Mouse (Mus musculus): ENCODE measurements around the gene Chl1. TPM values are rescaled to one million over a fixed set of nuclear protein-coding genes. Genes with fewer than 3 reads are reported as not detected.
A peak's percentile ranks its signal among the peaks of the same experiment; 100 is the strongest.

Gene Chl1
- polyA plus RNA-seq, 1 experiment from 2014 or later: 127 TPM

DNA sequence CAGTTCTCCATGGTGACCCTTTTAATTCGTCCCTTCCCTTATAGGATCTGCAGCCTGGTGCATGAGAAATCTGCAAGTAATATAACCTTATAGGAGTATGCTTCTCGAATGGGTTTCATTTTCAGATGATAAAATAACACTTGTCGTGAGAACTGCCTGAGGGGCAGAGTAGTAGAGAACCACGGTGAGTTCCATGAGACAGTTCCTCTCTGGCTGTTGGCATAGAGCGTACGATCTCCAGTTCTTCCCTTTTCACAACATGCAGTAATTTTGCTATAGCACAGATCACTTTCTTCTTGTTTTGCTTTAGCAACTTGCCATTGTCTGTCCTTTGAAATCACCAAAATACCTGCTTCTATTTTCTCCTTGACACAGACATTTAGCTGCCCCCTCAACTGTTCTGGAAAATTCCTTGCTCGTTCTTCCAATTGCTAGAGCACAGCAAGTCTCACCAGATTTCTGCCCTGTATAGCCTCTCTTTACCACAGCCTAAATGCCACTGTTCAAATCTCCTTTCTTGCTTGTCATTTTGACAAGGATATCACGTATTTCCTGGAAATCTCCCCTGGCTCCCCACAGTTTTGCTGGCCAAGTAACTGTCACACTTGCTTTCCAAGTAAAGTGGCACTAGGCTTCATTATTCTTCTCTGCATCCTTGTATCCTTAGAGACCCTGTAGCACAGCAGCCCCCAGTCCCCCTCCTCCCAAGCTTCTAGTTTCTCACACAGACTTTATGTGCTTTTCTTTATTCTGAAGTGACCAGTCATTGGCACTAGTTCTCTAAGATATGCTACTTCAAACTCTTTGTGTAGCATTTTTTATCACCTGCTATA, 16.8 kb downstream of the Chl1 start:
- Histone ChIP-seq H3K27ac (ENCODE audit: low read length) (no peak overlapping the region), H3K4me3 (replicated peaks; ENCODE audit: low read length) (no peak overlapping the region), H3K36me3 (ENCODE audit: control insufficient read depth, insufficient read depth) (no peaks in the 10 kb centered on the region), H3K9ac (replicated peaks; ENCODE audit: low read depth, low read length) (no peak overlapping the region), H3K4me2 (ENCODE audit: low read length) (no peak overlapping the region), H3K27me3 (replicated peaks; ENCODE audit: control insufficient read depth, insufficient read depth, low read length) (no peaks in the 10 kb centered on the region), H3K4me1 (replicated peaks; ENCODE audit: control insufficient read depth, insufficient read depth, low read length) (peaks cover 6% of the 10 kb centered on the region), H3K9me3 (ENCODE audit: control insufficient read depth, low read length) (no peaks in the 10 kb centered on the region)
- ATAC-seq: peak; percentile 66
- 61% methylated on average over 8 of the region's 8 CpGs for WGBS

DNA sequence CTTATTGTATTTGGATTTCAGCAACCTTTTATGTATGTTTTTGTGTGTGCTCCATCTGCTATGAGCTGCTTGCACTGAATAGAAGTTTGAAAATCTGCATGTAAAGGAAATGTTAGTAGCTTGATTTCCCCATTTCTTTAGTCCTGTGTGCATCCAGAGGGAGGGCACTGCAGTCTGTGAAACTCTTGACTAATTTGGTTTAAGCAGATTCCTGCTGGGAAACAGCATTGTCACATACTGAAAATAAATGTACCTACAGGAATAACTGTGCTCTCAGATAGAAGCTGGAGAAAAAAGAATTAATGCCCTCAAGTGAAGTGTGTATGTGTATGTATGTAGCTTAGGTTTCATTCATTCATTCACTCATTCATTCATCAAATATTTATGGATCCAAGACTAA, 22.7 kb downstream of the Chl1 start:
- H3K4me1 ChIP-seq (replicated peaks; ENCODE audit: control insufficient read depth, insufficient read depth, low read length): no peaks in the 10 kb centered on the region
- no peaks in the 10 kb centered on the region for H3K27me3 ChIP-seq (replicated peaks; ENCODE audit: control insufficient read depth, insufficient read depth, low read length)
- H3K9ac ChIP-seq (replicated peaks; ENCODE audit: low read depth, low read length): no peak overlapping the region
- no peaks in the 10 kb centered on the region for H3K36me3 ChIP-seq (ENCODE audit: control insufficient read depth, insufficient read depth)
- no peak overlapping the region for H3K4me2 ChIP-seq (ENCODE audit: low read length)
- H3K27ac ChIP-seq (ENCODE audit: low read length): no peak overlapping the region
- H3K4me3 ChIP-seq (replicated peaks; ENCODE audit: low read length): no peak overlapping the region
- no peak for ATAC-seq
- no peaks in the 10 kb centered on the region for H3K9me3 ChIP-seq (ENCODE audit: control insufficient read depth, low read length)

DNA sequence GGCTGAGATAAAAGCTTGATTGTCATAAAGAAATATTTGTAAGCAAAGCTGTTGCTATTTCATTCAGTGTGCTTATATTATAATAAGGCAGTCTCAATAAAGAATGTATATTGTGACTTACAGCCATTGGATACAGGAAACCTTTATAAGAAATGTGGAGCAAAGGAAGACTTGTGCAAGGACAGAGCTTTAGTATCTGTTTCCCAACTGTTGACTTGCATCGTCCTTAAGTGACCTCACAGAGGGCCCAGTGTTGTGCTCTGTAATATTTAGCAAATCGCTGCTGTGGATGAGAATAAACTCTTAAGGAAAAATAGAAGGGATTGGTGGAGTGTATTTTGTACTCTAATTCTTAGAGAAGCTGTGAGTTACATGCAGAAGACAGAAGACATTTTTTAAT, 23.6 kb downstream of the Chl1 start:
- no peaks in the 10 kb centered on the region for H3K4me1 ChIP-seq (replicated peaks; ENCODE audit: control insufficient read depth, insufficient read depth, low read length)
- no peaks in the 10 kb centered on the region for H3K36me3 ChIP-seq (ENCODE audit: control insufficient read depth, insufficient read depth)
- no peaks in the 10 kb centered on the region for H3K9me3 ChIP-seq (ENCODE audit: control insufficient read depth, low read length)
- H3K4me2 ChIP-seq (ENCODE audit: low read length): no peak overlapping the region
- H3K27me3 ChIP-seq (replicated peaks; ENCODE audit: control insufficient read depth, insufficient read depth, low read length): no peaks in the 10 kb centered on the region
- H3K27ac ChIP-seq (ENCODE audit: low read length): no peak overlapping the region
- no peak overlapping the region for H3K9ac ChIP-seq (replicated peaks; ENCODE audit: low read depth, low read length)
- no peak overlapping the region for H3K4me3 ChIP-seq (replicated peaks; ENCODE audit: low read length)
- WGBS: 87% methylated on average over 2 of the region's 2 CpGs
- ATAC-seq: no peak

DNA sequence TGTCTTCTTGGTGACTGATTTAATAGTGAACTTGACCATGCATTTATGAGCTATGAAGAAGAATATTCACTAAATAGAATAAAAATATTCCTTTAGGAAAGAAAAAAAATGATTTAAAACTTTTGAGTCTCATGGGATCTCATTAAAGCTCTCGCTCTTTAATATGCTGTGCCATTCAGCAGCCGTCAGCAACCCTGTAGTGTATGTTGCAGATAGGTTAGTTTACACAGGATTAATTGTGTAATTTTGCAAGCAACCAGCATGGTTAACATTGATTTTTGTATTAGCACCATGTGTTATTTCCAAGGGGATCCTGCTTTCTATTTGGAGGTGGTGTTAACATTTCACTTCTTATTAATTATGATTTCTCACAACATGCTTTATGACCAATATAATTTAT, 32.2 kb downstream of the Chl1 start:
- no peaks in the 10 kb centered on the region for H3K27me3 ChIP-seq (replicated peaks; ENCODE audit: control insufficient read depth, insufficient read depth, low read length)
- 50% methylated on average over 2 of the region's 2 CpGs for WGBS
- no peak for ATAC-seq
- no peak overlapping the region for H3K9ac ChIP-seq (replicated peaks; ENCODE audit: low read depth, low read length)
- H3K9me3 ChIP-seq (ENCODE audit: control insufficient read depth, low read length): no peaks in the 10 kb centered on the region
- peaks cover 3% of the 10 kb centered on the region for H3K4me1 ChIP-seq (replicated peaks; ENCODE audit: control insufficient read depth, insufficient read depth, low read length)
- H3K4me3 ChIP-seq (replicated peaks; ENCODE audit: low read length): no peak overlapping the region
- H3K27ac ChIP-seq (ENCODE audit: low read length): no peak overlapping the region
- no peaks in the 10 kb centered on the region for H3K36me3 ChIP-seq (ENCODE audit: control insufficient read depth, insufficient read depth)
- H3K4me2 ChIP-seq (ENCODE audit: low read length): no peak overlapping the region

DNA sequence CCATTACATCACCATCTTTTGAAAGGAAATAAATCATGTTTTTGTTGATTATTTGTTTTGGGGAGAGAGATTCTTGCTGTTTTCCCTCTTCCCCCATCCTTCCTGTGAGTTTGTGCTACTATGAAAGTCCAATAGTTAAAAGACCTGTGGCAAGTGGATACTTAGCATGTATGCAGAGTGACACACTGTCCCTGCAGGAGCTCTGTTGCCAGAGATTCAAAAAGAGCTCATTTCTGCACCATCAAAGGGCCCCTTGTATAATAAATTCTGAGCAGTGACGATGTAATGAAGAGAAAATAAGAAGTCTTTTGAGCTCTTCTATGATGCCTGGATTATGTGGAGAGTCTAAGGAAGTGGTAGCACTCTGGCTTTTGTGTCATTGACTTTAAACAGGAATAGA, 33.4 kb downstream of the Chl1 start:
- Histone ChIP-seq H3K27ac (ENCODE audit: low read length) (no peak overlapping the region), H3K27me3 (replicated peaks; ENCODE audit: control insufficient read depth, insufficient read depth, low read length) (no peaks in the 10 kb centered on the region)
- 0 out of 2 replicates have a peak, but pooled peaks have one; percentile 43 for ATAC-seq

DNA sequence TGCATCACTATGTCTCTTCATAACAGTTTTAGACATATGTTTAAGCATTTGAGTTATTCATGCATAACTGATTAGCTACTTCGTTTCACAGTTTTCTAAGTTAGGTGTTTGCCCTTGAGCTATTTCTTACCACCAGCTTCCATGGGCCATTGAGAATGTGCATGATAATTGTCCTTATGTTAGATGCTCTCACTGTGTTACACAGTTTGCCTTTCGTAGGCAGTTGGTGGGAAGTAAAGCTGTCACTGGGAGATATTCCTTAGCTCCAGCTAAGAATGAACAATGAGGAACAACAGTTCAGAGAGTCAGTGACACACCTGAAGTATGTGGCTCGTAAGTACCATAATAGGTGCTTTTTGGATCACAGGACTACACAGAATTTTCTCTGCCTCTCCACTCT, 35.9 kb downstream of the Chl1 start:
- Histone ChIP-seq H3K4me2 (ENCODE audit: low read length) (no peak overlapping the region), H3K9ac (replicated peaks; ENCODE audit: low read depth, low read length) (no peak overlapping the region), H3K36me3 (ENCODE audit: control insufficient read depth, insufficient read depth) (no peaks in the 10 kb centered on the region), H3K4me1 (replicated peaks; ENCODE audit: control insufficient read depth, insufficient read depth, low read length) (peaks cover 3% of the 10 kb centered on the region), H3K9me3 (ENCODE audit: control insufficient read depth, low read length) (no peaks in the 10 kb centered on the region), H3K27me3 (replicated peaks; ENCODE audit: control insufficient read depth, insufficient read depth, low read length) (no peaks in the 10 kb centered on the region), H3K27ac (ENCODE audit: low read length) (no peak overlapping the region), H3K4me3 (replicated peaks; ENCODE audit: low read length) (no peak overlapping the region)
- WGBS: 49% methylated on average over 3 of the region's 3 CpGs
- no peak for ATAC-seq

More for the DNA sequence above, 33.4 kb downstream of the Chl1 start:
- Histone ChIP-seq H3K9me3 (ENCODE audit: control insufficient read depth, low read length) (no peaks in the 10 kb centered on the region), H3K9ac (replicated peaks; ENCODE audit: low read depth, low read length) (no peak overlapping the region), H3K4me2 (ENCODE audit: low read length) (no peak overlapping the region), H3K4me1 (replicated peaks; ENCODE audit: control insufficient read depth, insufficient read depth, low read length) (peaks cover 3% of the 10 kb centered on the region), H3K4me3 (replicated peaks; ENCODE audit: low read length) (no peak overlapping the region), H3K36me3 (ENCODE audit: control insufficient read depth, insufficient read depth) (no peaks in the 10 kb centered on the region)
- WGBS: 17% methylated on average over 1 of the region's 1 CpGs

DNA sequence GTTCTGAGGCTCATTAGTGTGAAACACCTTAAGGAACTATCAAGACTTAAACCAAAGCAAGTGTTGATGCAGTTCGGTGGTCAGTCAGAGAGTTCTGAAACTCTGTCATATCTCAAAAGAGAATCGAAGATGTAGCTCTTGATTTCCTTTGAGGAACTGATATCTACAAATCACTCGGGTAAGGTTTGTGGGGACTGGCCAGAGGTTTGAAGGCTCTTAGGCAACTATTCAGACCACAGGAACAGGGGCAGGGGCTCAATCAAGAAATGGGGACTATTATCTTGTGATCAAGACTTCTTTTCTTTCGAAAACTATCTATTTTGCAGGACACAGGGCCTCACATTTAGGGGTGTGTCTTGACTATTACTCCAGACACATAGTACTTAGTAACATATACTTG, 39.5 kb downstream of the Chl1 start:
- no peak overlapping the region for H3K4me3 ChIP-seq (replicated peaks; ENCODE audit: low read length)
- no peak overlapping the region for H3K4me2 ChIP-seq (ENCODE audit: low read length)
- WGBS: 87% methylated on average over 4 of the region's 4 CpGs
- H3K4me1 ChIP-seq (replicated peaks; ENCODE audit: control insufficient read depth, insufficient read depth, low read length): peaks cover 3% of the 10 kb centered on the region
- no peaks in the 10 kb centered on the region for H3K9me3 ChIP-seq (ENCODE audit: control insufficient read depth, low read length)
- no peak for ATAC-seq
- no peak overlapping the region for H3K9ac ChIP-seq (replicated peaks; ENCODE audit: low read depth, low read length)
- no peaks in the 10 kb centered on the region for H3K36me3 ChIP-seq (ENCODE audit: control insufficient read depth, insufficient read depth)
- no peak overlapping the region for H3K27ac ChIP-seq (ENCODE audit: low read length)
- H3K27me3 ChIP-seq (replicated peaks; ENCODE audit: control insufficient read depth, insufficient read depth, low read length): no peaks in the 10 kb centered on the region

DNA sequence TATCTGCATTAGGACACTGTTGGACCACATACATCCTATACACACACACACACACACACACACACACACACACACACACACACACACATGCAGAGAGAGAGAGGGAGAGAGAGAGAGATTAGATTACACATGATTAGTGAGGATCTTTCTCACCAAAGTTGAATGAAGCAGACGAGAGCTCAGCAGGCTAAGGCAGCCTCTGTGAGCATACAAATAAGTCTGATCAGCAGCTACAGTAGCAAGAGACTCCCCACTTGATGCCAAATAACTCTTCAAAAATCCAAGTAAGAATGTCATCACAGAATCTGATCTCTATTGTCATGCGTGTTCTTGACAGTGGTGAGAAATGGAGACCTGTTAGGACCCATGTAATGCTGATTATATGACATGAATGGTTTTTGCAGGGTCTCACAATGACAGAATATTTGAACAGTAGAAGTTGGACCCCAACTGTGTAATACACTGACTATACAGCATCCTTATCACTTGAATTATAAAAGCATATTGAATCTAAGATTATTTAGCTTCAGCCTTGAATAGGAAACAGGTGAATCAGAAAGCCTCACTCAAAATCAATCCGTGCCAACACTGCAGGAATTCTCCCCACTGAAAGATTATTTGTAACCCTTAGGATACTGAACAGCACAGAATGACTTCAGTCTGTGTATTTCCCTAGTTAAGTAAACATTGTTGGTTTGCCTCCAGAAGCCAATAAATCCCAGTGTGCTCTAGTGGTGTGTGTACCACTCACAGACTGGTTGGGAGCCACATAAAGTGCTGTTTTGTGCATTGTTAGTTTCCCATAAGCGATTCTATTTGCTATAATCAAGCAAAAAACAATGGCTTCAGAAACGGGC, 47.9 kb downstream of the Chl1 start:
- no peak overlapping the region for H3K4me3 ChIP-seq (replicated peaks; ENCODE audit: low read length)
- ATAC-seq: peak; percentile 64
- peak overlapping the region; percentile 79 for H3K27ac ChIP-seq (ENCODE audit: low read length)
- H3K36me3 ChIP-seq (ENCODE audit: control insufficient read depth, insufficient read depth): no peaks in the 10 kb centered on the region
- peak overlapping the region; percentile 29 for H3K4me2 ChIP-seq (ENCODE audit: low read length)
- no peaks in the 10 kb centered on the region for H3K9me3 ChIP-seq (ENCODE audit: control insufficient read depth, low read length)
- peaks cover 25% of the 10 kb centered on the region for H3K4me1 ChIP-seq (replicated peaks; ENCODE audit: control insufficient read depth, insufficient read depth, low read length)
- no peak overlapping the region for H3K9ac ChIP-seq (replicated peaks; ENCODE audit: low read depth, low read length)
- H3K27me3 ChIP-seq (replicated peaks; ENCODE audit: control insufficient read depth, insufficient read depth, low read length): no peaks in the 10 kb centered on the region
- WGBS: 18% methylated on average over 5 of the region's 5 CpGs

DNA sequence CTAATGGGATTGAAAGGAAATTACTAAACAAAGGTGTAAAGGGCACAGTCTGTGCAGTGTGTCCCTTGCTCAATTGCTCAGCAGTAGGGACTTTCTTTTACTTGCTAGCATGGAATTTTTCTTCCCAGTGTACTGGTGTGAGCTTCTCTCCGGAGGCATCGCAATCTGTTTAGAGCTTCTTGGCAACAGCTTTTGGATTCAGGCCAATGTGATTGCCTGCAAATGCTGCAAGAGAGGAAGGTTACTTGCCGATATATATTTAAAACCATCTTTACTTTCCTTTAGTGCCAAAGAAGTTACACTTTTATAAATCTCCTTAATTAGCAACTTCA, 48.5 kb downstream of the Chl1 start:
- peak overlapping the region; percentile 79 for H3K27ac ChIP-seq (ENCODE audit: low read length)
- WGBS: 7% methylated on average over 3 of the region's 3 CpGs
- peak; percentile 85 for ATAC-seq
- H3K4me1 ChIP-seq (replicated peaks; ENCODE audit: control insufficient read depth, insufficient read depth, low read length): peaks cover 25% of the 10 kb centered on the region
- no peaks in the 10 kb centered on the region for H3K27me3 ChIP-seq (replicated peaks; ENCODE audit: control insufficient read depth, insufficient read depth, low read length)
- no peak overlapping the region for H3K9ac ChIP-seq (replicated peaks; ENCODE audit: low read depth, low read length)
- H3K9me3 ChIP-seq (ENCODE audit: control insufficient read depth, low read length): no peaks in the 10 kb centered on the region
- H3K4me2 ChIP-seq (ENCODE audit: low read length): peak overlapping the region; percentile 29
- H3K4me3 ChIP-seq (replicated peaks; ENCODE audit: low read length): no peak overlapping the region
- no peaks in the 10 kb centered on the region for H3K36me3 ChIP-seq (ENCODE audit: control insufficient read depth, insufficient read depth)
